Mouse (Mus musculus) heart, embryonic 14.5 days (tissue): ENCODE data around the gene Fbxo46. TPM values are rescaled to one million over a fixed set of nuclear protein-coding genes. Genes with fewer than 3 reads are reported as not detected.

Source experiments
- ATAC-seq: fragments of 200-750 bp; cut with Nextera tagmentation; 2 replicates; pipeline ENCODE4 v1.8.0; 2017; ENCODE audit warnings: low read depth, moderate TSS enrichment; ENCODE audit not compliant: insufficient number of reproducible peaks, insufficient read depth, low FRiP score
- H3K27ac ChIP-seq, 2 experiments: fragments of 200-500 bp in 1 of 2; fragments of 300-500 bp in 1 of 2; sonication (generic) in 1 of 2; replicated peaks in 1 of 2; 2 replicates each; pipeline ENCODE4 v1.5.1; 2012 to 2014; ENCODE audit warnings: low read depth in 2 of 2, low read length in 2 of 2, control low read depth in 1 of 2, mild to moderate bottlenecking in 1 of 2, mixed read lengths in 1 of 2; ENCODE audit not compliant: control insufficient read depth in 1 of 2, insufficient read depth in 1 of 2
- H3K27me3 ChIP-seq: fragments of 300-500 bp; sonication (generic); 2 replicates; pipeline ENCODE4 v1.6.1; 2014; ENCODE audit warnings: mild to moderate bottlenecking, low read length, control low read depth; ENCODE audit not compliant: control insufficient read depth, insufficient read depth
- H3K36me3 ChIP-seq: fragments of 300-500 bp; sonication (generic); 2 replicates; pipeline ENCODE4 v1.6.1; 2014; ENCODE audit warnings: mild to moderate bottlenecking, control low read depth, low read length, mixed read lengths; ENCODE audit not compliant: control insufficient read depth, insufficient read depth
- H3K4me1 ChIP-seq, 2 experiments: fragments of 200-500 bp in 1 of 2; fragments of 300-500 bp in 1 of 2; sonication (generic) in 1 of 2; 2 replicates each; pipeline ENCODE4 v1.6.1; 2012 to 2014; ENCODE audit warnings: low read length in 2 of 2, control low read depth in 1 of 2, mixed read lengths in 1 of 2; ENCODE audit not compliant: control insufficient read depth in 2 of 2, insufficient read depth in 2 of 2
- H3K4me2 ChIP-seq: fragments of 300-500 bp; sonication (generic); 2 replicates; pipeline ENCODE4 v1.6.1; 2014; ENCODE audit warnings: mild to moderate bottlenecking, low read length
- H3K4me3 ChIP-seq, 2 experiments: fragments of 200-500 bp in 1 of 2; fragments of 300-500 bp in 1 of 2; sonication (generic) in 1 of 2; 2 replicates each; pipeline ENCODE4 v1.5.1; 2012 to 2014; ENCODE audit warnings: low read length in 2 of 2, mild to moderate bottlenecking in 2 of 2, control low read depth in 1 of 2, low read depth in 1 of 2, moderate library complexity in 1 of 2; ENCODE audit not compliant: control insufficient read depth in 1 of 2, insufficient read depth in 1 of 2
- H3K9ac ChIP-seq: fragments of 300-500 bp; sonication (generic); 2 replicates; pipeline ENCODE4 v1.6.1; 2014; ENCODE audit warnings: mild to moderate bottlenecking, low read length
- H3K9me3 ChIP-seq: fragments of 300-500 bp; sonication (generic); 2 replicates; pipeline ENCODE4 v1.6.1; 2016; ENCODE audit warnings: low read length, control low read depth; ENCODE audit not compliant: control insufficient read depth
- WGBS: fragments of 180-500 bp; shearing (Covaris S2); extraction: QIAGEN DNeasy Blood & Tissue Kit; methylation state at CpG from one replicate; pipeline ENCODE4 v1.1.7; 2014; 5-methylcytosine and 5-hydroxymethylcytosine counted together
- microRNA counts: library from miRNA; unstranded; fragments of <30 nt; microRNA quantifications from one replicate; lab custom pipeline; 2016
- microRNA-seq: library from miRNA; unstranded; fragments of <30 nt; microRNA quantifications from one replicate; pipeline ENCODE4, GENCODE M21; 2016
- polyA plus RNA-seq: library from polyadenylated mRNA; unstranded; fragments of >200 nt; fragmentation: Nextera tagmentation; extraction: Ambion mirVana; gene quantifications from 2 replicates; pipeline ENCODE4 v1.2.1, GENCODE M21; 2014

Gene Fbxo46
- polyA plus RNA-seq, 1 experiment from 2014 or later = 5.6 TPM

GRCm38 (mm10) chr7:19184758-19185157 is 65.1 kb downstream of the Fbxo46 start:
- ATAC-seq = no peak
- Histone ChIP-seq H3K4me3 (no peak overlapping the region), H3K9me3 (no peaks in the 10 kb centered on the region), H3K4me2 (peak overlapping the region; percentile 31), H3K27me3 (peaks cover 4% of the 10 kb centered on the region), H3K27ac (peak overlapping the region; percentile 59 to 80), H3K9ac (peak overlapping the region; percentile 39; the same call in 1 of the 2 replicates), H3K4me1 (peaks cover 11 to 23% of the 10 kb centered on the region in 2 experiments), H3K36me3 (peaks cover 36% of the 10 kb centered on the region)
- 40% methylated on average over 6 of the region's 6 CpGs for WGBS

MicroRNAs encoded within 50 kb of the gene (microRNA counts, 519-probe panel; counts per million panel counts)
- microRNA mmu-miR-330 (lab: Ali Mortazavi, UCI) = 322 counts per million, percentile 70 among the panel's probes with 10 or more counts

Small RNAs within 50 kb of the gene (microRNA-seq; reads per million reads assigned to microRNA genes)
- gene Mir3100 (1.1 reads per million), gene Mir330 (461 reads per million, percentile 72 among the genes with 10 or more reads in this experiment)

Other genes starting within 250 kb of the Fbxo46 start
- 0.93 and 1.8 TPM in 2 replicates for gene Pglyrp1, start 248.5 kb upstream of the Fbxo46 start, polyA plus RNA-seq
- gene Ccdc61, start 209.4 kb upstream of the Fbxo46 start, polyA plus RNA-seq = 12.2 and 14.3 TPM in 2 replicates
- gene Nova2, start 194.0 kb upstream of the Fbxo46 start, polyA plus RNA-seq = 0.57 and 0.88 TPM in 2 replicates
- not detected in 2 replicates for gene Nanos2, start 132.5 kb upstream of the Fbxo46 start, polyA plus RNA-seq
- 1.3 and 1.6 TPM in 2 replicates for gene Mypop, start 128.6 kb upstream of the Fbxo46 start, polyA plus RNA-seq
- gene Irf2bp1, start 115.8 kb upstream of the Fbxo46 start, polyA plus RNA-seq = 14.8 and 17.8 TPM in 2 replicates
- not detected in 2 replicates for gene Foxa3, start 96.3 kb upstream of the Fbxo46 start, polyA plus RNA-seq
- gene Sympk, start 95.5 kb upstream of the Fbxo46 start, polyA plus RNA-seq = 15.8 and 16.3 TPM in 2 replicates
- gene Rsph6a, start 65.2 kb upstream of the Fbxo46 start, polyA plus RNA-seq = not detected in 2 replicates
- 19.6 and 20.4 TPM in 2 replicates for gene Dmwd, start 43.6 kb upstream of the Fbxo46 start, polyA plus RNA-seq
- 31.1 and 36.0 TPM in 2 replicates for gene Dmpk, start 36.0 kb upstream of the Fbxo46 start, polyA plus RNA-seq
- 7.3 and 8.3 TPM in 2 replicates for gene Six5, start 25.3 kb upstream of the Fbxo46 start, polyA plus RNA-seq
- gene Gm4969, start 1.5 kb upstream of the Fbxo46 start, polyA plus RNA-seq = 1.2 TPM in 2 replicates
- gene Qpctl, start 29.4 kb downstream of the Fbxo46 start, polyA plus RNA-seq = 7.0 and 7.8 TPM in 2 replicates
- gene Snrpd2, start 29.9 kb downstream of the Fbxo46 start, polyA plus RNA-seq = 104 and 111 TPM in 2 replicates
- 51.5 and 52.6 TPM in 2 replicates for gene Gipr, start 46.3 kb downstream of the Fbxo46 start, polyA plus RNA-seq
- gene Eml2, start 56.6 kb downstream of the Fbxo46 start, polyA plus RNA-seq = 8.3 and 9.5 TPM in 2 replicates
- 1.6 and 1.9 TPM in 2 replicates for gene Gpr4, start 92.7 kb downstream of the Fbxo46 start, polyA plus RNA-seq
- gene Opa3, start 108.5 kb downstream of the Fbxo46 start, polyA plus RNA-seq = 36.5 and 38.6 TPM in 2 replicates
- gene Vasp, start 152.0 kb downstream of the Fbxo46 start, polyA plus RNA-seq = 66.1 and 68.9 TPM in 2 replicates
- gene Ppm1n, start 160.2 kb downstream of the Fbxo46 start, polyA plus RNA-seq = 0.20 TPM in 1 of 2 replicates, not detected in the other
- gene Rtn2, start 162.8 kb downstream of the Fbxo46 start, polyA plus RNA-seq = 39.2 and 43.6 TPM in 2 replicates
- 0.22 TPM in 1 of 2 replicates, not detected in the other for gene Fosb, start 190.2 kb downstream of the Fbxo46 start, polyA plus RNA-seq
- gene Ercc1, start 224.9 kb downstream of the Fbxo46 start, polyA plus RNA-seq = 60.0 and 68.7 TPM in 2 replicates
- gene Cd3eap, start 239.6 kb downstream of the Fbxo46 start, polyA plus RNA-seq = 12.7 and 15.7 TPM in 2 replicates
- 15.2 and 15.4 TPM in 2 replicates for gene Ppp1r13l, start 239.9 kb downstream of the Fbxo46 start, polyA plus RNA-seq